Mouse (Mus musculus) hematopoietic multipotent progenitor cell, adult 10-12 weeks (in vitro differentiated cells): ENCODE data around the gene Tars. TPM values are rescaled to one million over a fixed set of nuclear protein-coding genes. Genes with fewer than 3 reads are reported as not detected.

Experiments used
- polyA plus RNA-seq: library from polyadenylated mRNA; stranded (reverse); fragments of >175 nt; gene quantifications from 2 replicates; pipeline ENCODE4 v1.2.3, GENCODE M21; 2012; ENCODE audit warnings: low replicate concordance

Gene Tars
- 7.6 and 13.3 TPM in 2 replicates for polyA plus RNA-seq

GRCm38 (mm10) chr15:11399356-11400067 is at the start of gene Tars:
TSS of gene Tars (minus strand) at chr15:11399665.

